Comparison of ENCODE assay signal across 31 mouse cellular contexts in genomic region chr3:10125301-10125700, GRCm38 (mm10). TPM values are rescaled to one million over a fixed set of nuclear protein-coding genes. Genes with fewer than 3 reads are reported as not detected.
A peak's percentile ranks its signal among the peaks of the same experiment; 100 is the strongest.
DNase-seq lines count a peak whose midpoint lies in the region; ATAC-seq and TF ChIP-seq lines count a peak whose summit lies in the region.
"Had no signal": no experiment of that assay in that cellular context is flagged by ENCODE, and none has a peak within 500 bp of the region (broad histone marks: within the 10 kb centered on the region; RNA-seq: fewer than 3 reads in every experiment).

No protein-coding gene starts in this region.

- H3K36me3 ChIP-seq in neural tube, embryonic 15.5 days = no peaks in the 10 kb centered on the region
- H3K36me3 ChIP-seq: embryonic facial prominence, embryonic 12.5 days; embryonic facial prominence, embryonic 15.5 days; forebrain, embryonic 10.5 days; heart, embryonic 12.5 days; heart, embryonic 15.5 days had no signal

- no peaks in the 10 kb centered on the region for H3K27me3 ChIP-seq in neural tube, embryonic 15.5 days (replicated peaks)
- H3K27me3 ChIP-seq: embryonic facial prominence, embryonic 12.5 days; embryonic facial prominence, embryonic 15.5 days; forebrain, embryonic 13.5 days; heart, embryonic 12.5 days; heart, embryonic 15.5 days had no signal

- peak overlapping the region; percentile 63 for H3K27ac ChIP-seq in embryonic fibroblast, embryonic 13.5 days (ENCODE audit: insufficient read depth, low read length)
- H3K27ac ChIP-seq in neural tube, embryonic 15.5 days (replicated peaks) = no peak overlapping the region
- H3K27ac ChIP-seq: embryonic facial prominence, embryonic 12.5 days; embryonic facial prominence, embryonic 15.5 days; forebrain, embryonic 10.5 days; forebrain, embryonic 13.5 days; heart, embryonic 15.5 days had no signal

- no peaks in the 10 kb centered on the region for H3K9me3 ChIP-seq in neural tube, embryonic 15.5 days (replicated peaks)
- H3K9me3 ChIP-seq: embryonic facial prominence, embryonic 12.5 days; embryonic facial prominence, embryonic 15.5 days; forebrain, embryonic 10.5 days; forebrain, embryonic 13.5 days; heart, embryonic 12.5 days; heart, embryonic 15.5 days had no signal

- TF ChIP-seq POLR2A in embryonic fibroblast, embryonic 13.5 days (IDR thresholded peaks at IDR 0.05; ENCODE audit: low read depth, low read length) = no peak

- intact Hi-C loops in heart, postnatal 25 days (cut with DNase I) = no loop called here

- no peak overlapping the region for H3K4me2 ChIP-seq in neural tube, embryonic 15.5 days
- H3K4me2 ChIP-seq: embryonic facial prominence, embryonic 12.5 days; embryonic facial prominence, embryonic 15.5 days; forebrain, embryonic 13.5 days; heart, embryonic 12.5 days; heart, embryonic 15.5 days; hindbrain, embryonic 14.5 days had no signal

- peak; percentile 51 for DNase-seq in heart, adult 11 months
- DNase-seq in heart, postnatal 25 days (ENCODE audit: low spot score) = no peak
- DNase-seq in 3134 (ENCODE audit: extremely low read depth, insufficient read length, low spot score) = peak; percentile 55
- DNase-seq in Muller cell, postnatal 12 days (ENCODE audit: inconsistent ontology term) = peak; percentile 63
- DNase-seq in adrenal gland, postnatal 4 days (ENCODE audit: low spot score in 2 of 2) = no peak
- no peak for DNase-seq in urinary bladder, adult 2 months (ENCODE audit: low spot score)
- DNase-seq: adrenal gland, adult 8-10 months; adrenal gland, postnatal 25 days; cerebellum, adult 11 months; cerebellum, adult 2 months; cerebellum, adult 9-11 months; cerebellum, postnatal 25 days; gastrocnemius, postnatal 14 days; heart, adult 18-20 months; heart, postnatal 10 days; heart, postnatal 4 days had no signal

- no peak overlapping the region for H3K9ac ChIP-seq in neural tube, embryonic 15.5 days (replicated peaks)
- H3K9ac ChIP-seq: embryonic facial prominence, embryonic 12.5 days; embryonic facial prominence, embryonic 15.5 days; forebrain, embryonic 13.5 days; heart, embryonic 12.5 days; heart, embryonic 15.5 days; hindbrain, embryonic 14.5 days had no signal

- peaks cover 17% of the 10 kb centered on the region for H3K4me1 ChIP-seq in embryonic fibroblast, embryonic 13.5 days (ENCODE audit: control insufficient read depth, insufficient read depth, low read length)
- no peaks in the 10 kb centered on the region for H3K4me1 ChIP-seq in neural tube, embryonic 15.5 days
- H3K4me1 ChIP-seq: embryonic facial prominence, embryonic 12.5 days; forebrain, embryonic 10.5 days; forebrain, embryonic 13.5 days; heart, embryonic 12.5 days; heart, embryonic 15.5 days had no signal

- no peak for ATAC-seq in neural tube, embryonic 15.5 days (ENCODE audit: low FRiP score)
- ATAC-seq: activated CD4-positive, CD25-positive, alpha-beta regulatory T cell, adult 4 months; forebrain, embryonic 13.5 days; forebrain, embryonic 16.5 days; hindbrain, postnatal 0 days; inflammation-experienced regulatory T-cells, adult 6 months; intestine, embryonic 16.5 days had no signal

- H3K4me3 ChIP-seq in embryonic fibroblast, embryonic 13.5 days (ENCODE audit: insufficient read depth, low read length) = no peak overlapping the region
- H3K4me3 ChIP-seq in neural tube, embryonic 15.5 days (replicated peaks) = no peak overlapping the region
- H3K4me3 ChIP-seq: embryonic facial prominence, embryonic 12.5 days; embryonic facial prominence, embryonic 15.5 days; erythroblast, embryonic 14.5 days; forebrain, embryonic 10.5 days; forebrain, embryonic 13.5 days; heart, embryonic 12.5 days; heart, embryonic 15.5 days had no signal

- no peak for TF ChIP-seq CTCF in embryonic fibroblast, embryonic 13.5 days (IDR thresholded peaks at IDR 0.05; ENCODE audit: borderline replicate concordance, insufficient read depth, low read length)

- 85% methylated on average over 4 of the region's 4 CpGs for WGBS in neural tube, embryonic 15.5 days

RNA-seq across cellular contexts. Expression of gene Gm9833, which starts 37.4 kb away (rescaled TPM):
- 1 to 10 TPM; 1.0 to 1.3 TPM for total RNA-seq in heart, postnatal 25 days (2021)
- polyA plus RNA-seq in embryonic fibroblast, embryonic 13.5 days (2011; ENCODE audit: insufficient read length, low read depth, missing spikeins) = 5.2 and 5.7 TPM in 2 replicates
- 1 to 10 TPM; 5.4 to 7.1 TPM for total RNA-seq in adrenal gland, postnatal 4 days (2021)
- polyA plus RNA-seq in urinary bladder, adult 2 months (2012; rRNA removed) = 1.6 and 1.7 TPM in 2 replicates
- polyA plus RNA-seq in neural tube, embryonic 15.5 days (2015; fragmentation: Nextera tagmentation; extraction: Ambion mirVana) = 6.4 and 6.7 TPM in 2 replicates

Comparison
In these comparisons a context has a peak if more than half of its experiments do, and no peak if none do; other contexts are left out.
1. DNase-seq: peak in heart, adult 11 months (single experiment), 3134 (single experiment) and Muller cell, postnatal 12 days (single experiment); none in heart, postnatal 25 days (single experiment), adrenal gland, postnatal 4 days (0 of 2) and urinary bladder, adult 2 months (single experiment).